Mouse (Mus musculus): Measurements from ENCODE around the gene Pctp.

DNA sequence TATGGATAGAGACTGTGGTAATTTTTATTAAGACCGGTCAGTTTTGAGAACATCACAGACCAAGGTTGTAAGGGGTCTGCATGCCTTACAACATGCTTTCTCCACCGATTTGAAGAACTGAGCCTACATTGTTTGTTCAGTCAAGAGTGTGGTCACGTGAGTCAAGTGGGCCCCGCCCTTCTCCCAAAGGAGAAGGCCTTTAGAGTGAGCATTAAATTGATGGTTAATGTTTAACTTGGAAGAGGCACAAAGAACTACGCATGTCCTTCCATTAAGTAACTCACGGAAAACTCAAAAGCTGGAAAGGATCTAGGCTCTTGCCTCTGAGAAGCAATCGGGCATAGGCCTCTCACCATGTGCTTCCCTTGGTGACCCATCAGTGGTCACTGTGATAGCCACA, 5.8 kb downstream of the Pctp start:
- no peak for TF ChIP-seq CTCF (IDR thresholded peaks at IDR 0.05; ENCODE audit: extremely low read depth, insufficient read depth, insufficient read length, insufficient replicate concordance)
- TF ChIP-seq POLR2A (IDR thresholded peaks at IDR 0.05; ENCODE audit: low read depth, low read length), result no peak
